Mouse (Mus musculus) bone marrow, adult 2 months (tissue): ENCODE measurements around the gene Kcnab1. TPM values are rescaled to one million over a fixed set of nuclear protein-coding genes. Genes with fewer than 3 reads are reported as not detected.

Source experiments
- H3K27ac ChIP-seq: fragments of 200-500 bp; 2 replicates; pipeline ENCODE4 v1.5.1; 2012; ENCODE audit warnings: low read depth, mild to moderate bottlenecking, control low read depth, inconsistent platforms, low read length; ENCODE audit not compliant: control insufficient read depth, poor library complexity, insufficient read depth
- H3K4me1 ChIP-seq: fragments of 200-500 bp; 2 replicates; pipeline ENCODE4 v1.6.1; 2011; ENCODE audit warnings: low read length; ENCODE audit not compliant: control insufficient read depth, insufficient read depth
- H3K4me3 ChIP-seq: fragments of 200-500 bp; replicated peaks from 2 replicates; pipeline ENCODE3; 2011; ENCODE audit warnings: mild to moderate bottlenecking, low read depth, low read length, control low read depth; ENCODE audit not compliant: control insufficient read depth
- CTCF ChIP-seq: fragments of 200-500 bp; IDR thresholded peaks from 2 replicates; pipeline ENCODE4 v1.5.1; 2011; ENCODE audit warnings: low read length, control low read depth; ENCODE audit not compliant: control insufficient read depth, insufficient read depth
- POLR2A ChIP-seq: fragments of 200-500 bp; IDR thresholded peaks from 2 replicates; pipeline ENCODE4 v1.6.1; 2011; ENCODE audit warnings: low read depth, mild to moderate bottlenecking, control low read depth, low read length, borderline replicate concordance; ENCODE audit not compliant: control insufficient read depth
- WGBS: fragments of 180-500 bp; shearing (Covaris S2); methylation state at CpG from one replicate; pipeline ENCODE4 v1.1.7; 2018; 5-methylcytosine and 5-hydroxymethylcytosine counted together
- polyA plus RNA-seq: library from polyadenylated mRNA; stranded (reverse); fragments of >200 nt; gene quantifications from 2 replicates; pipeline ENCODE4 v1.2.4, GENCODE M21; 2011; ENCODE audit warnings: low replicate concordance; ENCODE audit not compliant: missing spikeins, insufficient read depth, insufficient read length

Kcnab1 gene
- polyA plus RNA-seq, 1 experiment = 2.2 TPM

GRCm38 (mm10) chr3:65124975-65125374 is 15.8 kb downstream of the Kcnab1 start:
- WGBS = 65% methylated on average over 3 of the region's 3 CpGs
- TF ChIP-seq POLR2A (no peak), CTCF (no peak)
- no peak overlapping the region for H3K4me3 ChIP-seq
- no peak overlapping the region for H3K27ac ChIP-seq
- no peaks in the 10 kb centered on the region for H3K4me1 ChIP-seq

- H3K4me1 ChIP-seq = no peaks in the 10 kb centered on the region
- 65% methylated on average over 1 of the region's 1 CpGs for WGBS
- no peak overlapping the region for H3K4me3 ChIP-seq
- no peak overlapping the region for H3K27ac ChIP-seq
- TF ChIP-seq POLR2A (no peak), CTCF (no peak)
Observed at GRCm38 (mm10) chr3:65129625-65130024, 20.4 kb downstream of the Kcnab1 start.

- WGBS = 76% methylated on average over 5 of the region's 5 CpGs
- Histone ChIP-seq H3K4me3 (no peak overlapping the region), H3K27ac (no peak overlapping the region), H3K4me1 (no peaks in the 10 kb centered on the region)
- TF ChIP-seq POLR2A = no peak
- no peak for TF ChIP-seq CTCF
Observed at GRCm38 (mm10) chr3:65134931-65135330, 25.7 kb downstream of the Kcnab1 start.

GRCm38 (mm10) chr3:65136897-65137296 is 27.7 kb downstream of the Kcnab1 start:
- no peak for TF ChIP-seq POLR2A
- TF ChIP-seq CTCF = no peak
- Histone ChIP-seq H3K27ac (no peak overlapping the region), H3K4me3 (no peak overlapping the region), H3K4me1 (no peaks in the 10 kb centered on the region)
- WGBS = 72% methylated on average over 5 of the region's 5 CpGs

- Histone ChIP-seq H3K27ac (no peak overlapping the region), H3K4me1 (no peaks in the 10 kb centered on the region), H3K4me3 (no peak overlapping the region)
- WGBS = 71% methylated on average over 3 of the region's 3 CpGs
- TF ChIP-seq POLR2A = no peak
- no peak for TF ChIP-seq CTCF
Observed at GRCm38 (mm10) chr3:65138739-65139138, 29.6 kb downstream of the Kcnab1 start.

GRCm38 (mm10) chr3:65145152-65145551 is 36.0 kb downstream of the Kcnab1 start:
- Histone ChIP-seq H3K27ac (no peak overlapping the region), H3K4me1 (no peaks in the 10 kb centered on the region), H3K4me3 (no peak overlapping the region)
- WGBS = 80% methylated on average over 5 of the region's 5 CpGs
- no peak for TF ChIP-seq POLR2A
- no peak for TF ChIP-seq CTCF

- no peak overlapping the region for H3K4me3 ChIP-seq
- WGBS = 56% methylated on average over 1 of the region's 1 CpGs
- TF ChIP-seq POLR2A (no peak), CTCF (no peak)
- no peak overlapping the region for H3K27ac ChIP-seq
- H3K4me1 ChIP-seq = no peaks in the 10 kb centered on the region
Observed at GRCm38 (mm10) chr3:65151808-65152207, 42.6 kb downstream of the Kcnab1 start.

- Histone ChIP-seq H3K27ac (no peak overlapping the region), H3K4me3 (no peak overlapping the region), H3K4me1 (no peaks in the 10 kb centered on the region)
- 81% methylated on average over 5 of the region's 5 CpGs for WGBS
- no peak for TF ChIP-seq CTCF
- no peak for TF ChIP-seq POLR2A
Observed at GRCm38 (mm10) chr3:65172964-65173363, 63.8 kb downstream of the Kcnab1 start.

- TF ChIP-seq CTCF (no peak), POLR2A (no peak)
- no peaks in the 10 kb centered on the region for H3K4me1 ChIP-seq
- H3K27ac ChIP-seq = no peak overlapping the region
- WGBS = 56% methylated on average over 12 of the region's 12 CpGs
- no peak overlapping the region for H3K4me3 ChIP-seq
Observed at GRCm38 (mm10) chr3:65174564-65174963, 65.4 kb downstream of the Kcnab1 start.
